Mouse (Mus musculus) ES-Bruce4 (cell line): ENCODE measurements around the gene Cped1.

ENCODE experiments used
- CTCF ChIP-seq: IDR thresholded peaks from one replicate; pipeline ENCODE4 v1.8.1; 2011; ENCODE audit warnings: low read depth, low read length
- EP300 ChIP-seq: IDR thresholded peaks from 2 replicates; pipeline ENCODE4 v1.6.1; 2011; ENCODE audit warnings: low read depth, low read length; ENCODE audit not compliant: insufficient read depth
- POLR2A ChIP-seq: IDR thresholded peaks from one replicate; pipeline ENCODE4 v1.8.1; 2011; ENCODE audit warnings: low read length; ENCODE audit not compliant: insufficient read depth

- TF ChIP-seq POLR2A = no peak
- TF ChIP-seq CTCF = no peak
- TF ChIP-seq EP300 = no peak
These were observed 40.6 kb downstream of the Cped1 start for GRCm38 (mm10) chr6:22026358-22026673.
